8 mouse cellular contexts compared by ENCODE assay signal in the genomic region with DNA sequence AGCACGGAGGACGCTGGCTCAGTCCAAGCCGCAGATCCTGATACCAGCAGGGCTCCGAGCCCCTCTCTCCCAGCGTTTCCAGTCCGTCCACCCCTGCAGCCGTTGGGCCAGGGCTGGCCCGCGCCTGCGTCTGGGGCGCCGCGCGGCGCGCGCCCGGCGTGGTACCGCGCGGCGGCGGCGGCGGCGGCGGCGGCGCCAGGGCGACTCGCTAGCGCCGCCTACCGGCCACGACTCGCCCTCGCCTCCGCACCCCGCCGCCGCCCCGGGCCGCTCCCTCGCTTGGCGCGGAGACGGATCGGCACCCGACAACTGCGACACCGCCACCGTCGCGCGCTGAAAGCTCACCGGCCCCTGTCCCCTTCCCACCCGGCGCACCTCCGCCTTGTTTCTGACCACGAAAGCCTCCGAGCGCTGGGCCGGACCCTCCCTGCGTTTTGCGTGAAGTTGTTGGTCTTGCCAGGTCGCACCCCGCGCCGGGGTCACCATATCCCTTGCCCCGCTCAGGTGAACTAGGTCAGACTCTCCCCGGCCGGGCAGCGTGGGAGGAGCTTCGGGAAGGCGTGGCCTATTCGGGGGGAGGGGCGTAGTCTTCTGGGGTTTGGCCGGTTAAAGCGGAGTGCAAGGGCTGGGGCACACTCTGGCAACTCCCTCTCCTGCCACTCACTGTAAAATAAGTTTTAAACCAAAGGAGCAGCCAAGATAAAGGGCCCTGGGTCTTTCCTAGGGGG. TPM values are rescaled to one million over a fixed set of nuclear protein-coding genes. Genes with fewer than 3 reads are reported as not detected.
DNase-seq lines count a peak whose midpoint lies in the region; ATAC-seq and TF ChIP-seq lines count a peak whose summit lies in the region.

Gene Mif4gd, minus strand, starts transcription at position 560 of the 728 bp plus-strand sequence.

- TF ChIP-seq POLR2A in heart, adult 2 months (IDR thresholded peaks at IDR 0.05; ENCODE audit: insufficient read depth, low read depth, low read length): peak; percentile 78
- TF ChIP-seq POLR2A in kidney, adult 2 months (IDR thresholded peaks at IDR 0.05; ENCODE audit: low read depth, low read length): no peak
- peak; percentile 79 for TF ChIP-seq POLR2A in small intestine, adult 2 months (IDR thresholded peaks at IDR 0.05; ENCODE audit: low read depth, low read length)

- peaks cover 9% of the 10 kb centered on the region; the same call in 1 of the 2 replicates for H3K4me1 ChIP-seq in embryonic facial prominence, embryonic 14.5 days (ENCODE audit: control insufficient read depth, insufficient read depth, low read length)
- peaks cover 5% of the 10 kb centered on the region for H3K4me1 ChIP-seq in heart, adult 2 months (ENCODE audit: control insufficient read depth, insufficient read depth, low read length)
- H3K4me1 ChIP-seq in kidney, adult 2 months (ENCODE audit: control insufficient read depth, insufficient read depth, low read length): peaks cover 30% of the 10 kb centered on the region
- H3K4me1 ChIP-seq in limb, embryonic 11.5 days (ENCODE audit: control insufficient read depth, insufficient read depth, low read length): peaks cover 7% of the 10 kb centered on the region; the same call in 1 of the 2 replicates
- peaks cover 19% of the 10 kb centered on the region for H3K4me1 ChIP-seq in midbrain, embryonic 13.5 days (replicated peaks)
- peaks cover 11% of the 10 kb centered on the region for H3K4me1 ChIP-seq in small intestine, adult 2 months (ENCODE audit: control insufficient read depth, insufficient read depth, insufficient read length, low read length)

- TF ChIP-seq EP300 in heart, adult 2 months (IDR thresholded peaks at IDR 0.05; ENCODE audit: insufficient read depth, low read depth, low read length): 0 out of 2 replicates have a peak, but pooled peaks have one; percentile 48

- peak; percentile 64 for TF ChIP-seq CTCF in heart, adult 2 months (IDR thresholded peaks at IDR 0.05)
- peak; percentile 42 for TF ChIP-seq CTCF in kidney, adult 2 months (conservative IDR thresholded peaks at IDR 0.05; ENCODE audit: insufficient read depth, insufficient read length, low read depth, low read length)
- TF ChIP-seq CTCF in small intestine, adult 2 months (IDR thresholded peaks at IDR 0.05; ENCODE audit: extremely low read depth, insufficient read length, insufficient replicate concordance, low read depth, low read length): peak; percentile 59

- H3K4me3 ChIP-seq in embryonic facial prominence, embryonic 14.5 days (ENCODE audit: low read depth, low read length): peak within 1 kb of the TSS; percentile 76
- peak within 1 kb of the TSS; percentile 90 for H3K4me3 ChIP-seq in heart, adult 2 months
- H3K4me3 ChIP-seq in kidney, adult 2 months (ENCODE audit: insufficient read depth, low read depth, low read length): peak within 1 kb of the TSS; percentile 66
- H3K4me3 ChIP-seq in limb, embryonic 11.5 days (ENCODE audit: low read depth, low read length): peak within 1 kb of the TSS; percentile 58
- peak within 1 kb of the TSS; percentile 58 for H3K4me3 ChIP-seq in midbrain, embryonic 13.5 days (replicated peaks)
- H3K4me3 ChIP-seq in small intestine, adult 2 months (ENCODE audit: low read depth, low read length): peak within 1 kb of the TSS; percentile 65

- peaks cover 32% of the 10 kb centered on the region for H3K36me3 ChIP-seq in embryonic facial prominence, embryonic 14.5 days (ENCODE audit: control insufficient read depth, insufficient read depth, low read length)
- no peaks in the 10 kb centered on the region for H3K36me3 ChIP-seq in heart, adult 2 months (ENCODE audit: control insufficient read depth, insufficient read depth, low read length)
- H3K36me3 ChIP-seq in kidney, adult 2 months (ENCODE audit: control insufficient read depth, insufficient read depth, low read length): no peaks in the 10 kb centered on the region; the same call in 1 of the 2 replicates
- H3K36me3 ChIP-seq in limb, embryonic 11.5 days (ENCODE audit: control insufficient read depth, insufficient read depth, low read length): peaks cover 19% of the 10 kb centered on the region
- peaks cover 46% of the 10 kb centered on the region for H3K36me3 ChIP-seq in midbrain, embryonic 13.5 days
- peaks cover 27% of the 10 kb centered on the region for H3K36me3 ChIP-seq in small intestine, adult 2 months (ENCODE audit: control insufficient read depth, insufficient read depth, low read length)

- H3K27ac ChIP-seq in embryonic facial prominence, embryonic 14.5 days (replicated peaks; ENCODE audit: low read depth, low read length): peak within 1 kb of the TSS; percentile 91
- peak within 1 kb of the TSS; percentile 99 for H3K27ac ChIP-seq in heart, adult 2 months
- H3K27ac ChIP-seq in kidney, adult 2 months (ENCODE audit: insufficient read depth, low read depth, low read length): peak within 1 kb of the TSS; percentile 94
- H3K27ac ChIP-seq in limb, embryonic 11.5 days (replicated peaks; ENCODE audit: low read depth, low read length): peak within 1 kb of the TSS; percentile 68
- peak within 1 kb of the TSS; percentile 79 for H3K27ac ChIP-seq in midbrain, embryonic 13.5 days
- peak within 1 kb of the TSS; percentile 84 for H3K27ac ChIP-seq in small intestine, adult 2 months (ENCODE audit: insufficient read depth, low read depth, low read length)

- intact Hi-C loops in heart, adult 2 months (cut with DNase I): loop anchor here (5.0 kb wide), 1 partner anchor 120 kb away; the partner anchor contains the start of gene Nt5c

- no peaks in the 10 kb centered on the region for H3K79me2 ChIP-seq in heart, adult 2 months (replicated peaks; ENCODE audit: control insufficient read depth, insufficient read depth, low read length)

- H3K9me3 ChIP-seq in embryonic facial prominence, embryonic 14.5 days (ENCODE audit: control insufficient read depth, low read length): no peaks in the 10 kb centered on the region
- no peaks in the 10 kb centered on the region for H3K9me3 ChIP-seq in limb, embryonic 11.5 days (ENCODE audit: control insufficient read depth, low read length)
- H3K9me3 ChIP-seq in midbrain, embryonic 13.5 days: no peaks in the 10 kb centered on the region

- ATAC-seq in embryonic facial prominence, embryonic 14.5 days (ENCODE audit: low read depth): peak; percentile 89
- ATAC-seq in limb, embryonic 11.5 days (ENCODE audit: insufficient number of reproducible peaks, low FRiP score, low TSS enrichment, low read depth): peak; percentile 77
- ATAC-seq in midbrain, embryonic 13.5 days: peak; percentile 88

- DNase-seq in 416B (ENCODE audit: low read depth): peak; percentile 92
- peak; percentile 78 to 93 for DNase-seq in adrenal gland, postnatal 4 days (ENCODE audit: low spot score in 2 of 2)
- DNase-seq in embryonic facial prominence, embryonic 14.5 days (ENCODE audit: low spot score): peak; percentile 86
- DNase-seq in heart, adult 2 months: peak; percentile 95 to 98
- peak; percentile 97 for DNase-seq in kidney, adult 2 months
- DNase-seq in limb, embryonic 11.5 days (ENCODE audit: low spot score): peak; percentile 92

- H3K9ac ChIP-seq in embryonic facial prominence, embryonic 14.5 days (ENCODE audit: low read depth, low read length): peak within 1 kb of the TSS; percentile 75
- peak within 1 kb of the TSS; percentile 81 for H3K9ac ChIP-seq in heart, adult 2 months (ENCODE audit: low read depth, low read length)
- peak within 1 kb of the TSS; percentile 64 for H3K9ac ChIP-seq in limb, embryonic 11.5 days (ENCODE audit: low read length)
- peak within 1 kb of the TSS; percentile 78 for H3K9ac ChIP-seq in midbrain, embryonic 13.5 days (replicated peaks)

- no peaks in the 10 kb centered on the region for H3K27me3 ChIP-seq in embryonic facial prominence, embryonic 14.5 days (replicated peaks; ENCODE audit: control insufficient read depth, insufficient read depth, low read length)
- no peaks in the 10 kb centered on the region for H3K27me3 ChIP-seq in heart, adult 2 months (ENCODE audit: control insufficient read depth, insufficient read depth, low read length)
- no peaks in the 10 kb centered on the region for H3K27me3 ChIP-seq in kidney, adult 2 months (replicated peaks; ENCODE audit: control insufficient read depth, insufficient read depth, low read length)
- H3K27me3 ChIP-seq in limb, embryonic 11.5 days (ENCODE audit: control insufficient read depth, insufficient read depth, low read length): no peaks in the 10 kb centered on the region
- H3K27me3 ChIP-seq in midbrain, embryonic 13.5 days: peaks cover 21% of the 10 kb centered on the region
- no peaks in the 10 kb centered on the region for H3K27me3 ChIP-seq in small intestine, adult 2 months (ENCODE audit: control insufficient read depth, insufficient read depth, low read length)

- under 1% methylated on average over 48 of the region's 80 CpGs for WGBS in embryonic facial prominence, embryonic 14.5 days
- under 1% methylated on average over 76 of the region's 80 CpGs for WGBS in heart, adult 2 months
- under 1% methylated on average over 78 of the region's 80 CpGs for whole genome bisulfite sequencing in kidney, adult 2 months
- WGBS in limb, embryonic 11.5 days: under 1% methylated on average over 67 of the region's 80 CpGs
- whole genome bisulfite sequencing in midbrain, embryonic 13.5 days: under 1% methylated on average over 70 of the region's 80 CpGs
- WGBS in small intestine, adult 2 months: 1% methylated on average over 79 of the region's 80 CpGs

- peak within 1 kb of the TSS; percentile 71 for H3K4me2 ChIP-seq in embryonic facial prominence, embryonic 14.5 days (ENCODE audit: low read depth, low read length)
- H3K4me2 ChIP-seq in limb, embryonic 11.5 days (ENCODE audit: low read depth, severe bottlenecking): peak within 1 kb of the TSS; percentile 83
- peak within 1 kb of the TSS; percentile 86 for H3K4me2 ChIP-seq in midbrain, embryonic 13.5 days (replicated peaks)

RNA-seq across cellular contexts. Expression of gene Mif4gd, which starts in this region (rescaled TPM):
- 100 to 1,000 TPM; 150 to 165 TPM for total RNA-seq in adrenal gland, postnatal 4 days (2021)
- 22.7 and 28.5 TPM in 2 replicates for polyA plus RNA-seq in embryonic facial prominence, embryonic 14.5 days (2014; fragmentation: Nextera tagmentation; extraction: Ambion mirVana)
- 10 to 100 TPM; 51.3 to 54.7 TPM for total RNA-seq in heart, adult 2 months (2021)
- 94.0 and 123 TPM in 2 replicates for polyA plus RNA-seq in heart, adult 2 months (2012; rRNA removed)
- polyA plus RNA-seq in kidney, adult 2 months (2012; rRNA removed): 138 and 144 TPM in 2 replicates
- 18.0 and 19.3 TPM in 2 replicates for polyA plus RNA-seq in limb, embryonic 11.5 days (2014; fragmentation: Nextera tagmentation; extraction: Ambion mirVana)
- polyA plus RNA-seq in midbrain, embryonic 13.5 days (2015; fragmentation: Nextera tagmentation; extraction: Ambion mirVana): 8.8 and 10.5 TPM in 2 replicates
- polyA plus RNA-seq in small intestine, adult 2 months (2012; rRNA removed): 49.4 and 108 TPM in 2 replicates

Comparison
In these comparisons a context has a peak if more than half of its experiments do, and no peak if none do; other contexts are left out.
1. Peak in every context shown above with its lines: DNase-seq, ATAC-seq, H3K4me3 ChIP-seq and H3K27ac ChIP-seq.